Mouse (Mus musculus) urinary bladder, postnatal 4 days (tissue): ENCODE measurements around the gene Bod1l.

Experiments used
- DNase-seq, 2 experiments: peaks; one replicate each; pipeline ENCODE4 v3.0.0; 2021 to 2022; ENCODE audit warnings: low spot score in 2 of 2

Bod1l gene

DNA sequence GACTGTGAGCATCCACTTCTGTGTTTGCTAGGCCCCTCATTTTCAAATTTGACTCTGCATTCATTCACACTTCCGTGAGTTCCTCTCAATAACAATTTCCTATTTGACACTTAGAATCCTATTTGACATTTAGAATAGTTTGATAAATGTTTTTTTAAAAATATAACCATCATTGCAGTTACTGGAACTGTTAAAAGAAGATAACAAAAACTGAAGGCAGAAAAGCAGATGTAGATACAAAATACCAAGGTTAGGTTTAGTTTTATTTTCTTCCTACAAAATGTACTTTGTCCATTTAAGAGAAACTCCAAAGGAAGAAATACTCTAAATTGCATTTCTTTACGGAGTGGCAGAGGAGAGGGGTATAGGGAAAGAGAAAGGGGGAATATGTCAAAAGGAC lies 42.5 kb downstream of the Bod1l start:
- no peak for DNase-seq

DNA sequence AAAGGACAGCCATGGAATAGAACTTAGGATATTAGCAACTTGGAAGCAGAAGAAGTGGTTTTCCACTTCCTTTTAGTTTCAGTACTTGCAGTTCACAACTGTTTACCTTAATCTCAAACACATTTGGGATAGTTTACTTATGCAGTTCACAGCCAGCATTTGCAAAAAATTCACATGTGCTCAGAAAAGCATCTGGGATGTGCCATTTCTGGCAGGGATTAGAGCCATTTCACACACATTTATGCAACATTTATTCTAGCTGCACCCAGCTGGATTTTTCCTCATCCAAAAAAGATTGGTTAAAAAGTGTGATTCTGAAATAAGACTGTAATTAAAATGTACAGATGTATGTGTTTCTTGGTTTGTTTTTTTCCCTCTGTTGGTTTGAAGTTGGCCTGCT lies 49.7 kb downstream of the Bod1l start:
- no peak for DNase-seq

DNA sequence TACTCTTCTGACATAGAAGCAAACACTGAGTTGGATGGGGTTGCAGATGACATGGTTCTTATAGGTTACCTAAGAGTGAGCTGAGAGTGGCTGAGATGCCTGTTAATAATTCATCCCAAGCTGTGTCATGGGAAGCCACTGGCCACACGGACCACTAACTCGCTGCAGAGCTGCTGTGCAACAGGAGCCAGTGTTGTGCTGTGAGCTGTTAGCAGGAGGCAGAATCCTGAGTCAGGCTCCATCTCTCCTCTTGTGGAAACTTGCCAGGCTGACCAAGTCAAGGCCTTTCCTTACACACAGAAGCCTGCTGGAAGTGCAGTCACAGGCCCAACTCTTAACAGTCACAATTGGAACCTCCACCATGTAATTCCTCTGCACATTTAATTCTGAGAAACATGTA lies 53.6 kb downstream of the Bod1l start:
- DNase-seq = no peak

DNA sequence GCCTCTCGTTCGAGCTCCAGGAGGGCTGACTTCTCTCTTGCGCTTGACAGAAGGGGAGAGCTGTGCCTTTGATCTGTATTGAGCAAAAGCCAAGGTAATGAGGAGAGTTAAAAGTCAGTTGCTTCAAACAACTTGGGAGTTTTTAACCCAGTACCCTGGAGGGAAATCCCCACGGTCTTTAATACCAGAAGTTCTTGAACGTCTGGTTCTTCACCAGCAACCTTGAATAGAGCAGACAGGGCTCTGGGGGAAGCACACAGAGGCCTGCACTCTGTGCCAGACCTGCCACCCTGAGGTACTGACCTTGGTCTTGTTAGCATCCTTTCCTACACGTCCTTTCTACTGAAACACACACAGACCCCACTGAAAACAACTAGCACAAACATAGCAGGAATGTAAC lies 55.2 kb downstream of the Bod1l start:
- no peak for DNase-seq

DNA sequence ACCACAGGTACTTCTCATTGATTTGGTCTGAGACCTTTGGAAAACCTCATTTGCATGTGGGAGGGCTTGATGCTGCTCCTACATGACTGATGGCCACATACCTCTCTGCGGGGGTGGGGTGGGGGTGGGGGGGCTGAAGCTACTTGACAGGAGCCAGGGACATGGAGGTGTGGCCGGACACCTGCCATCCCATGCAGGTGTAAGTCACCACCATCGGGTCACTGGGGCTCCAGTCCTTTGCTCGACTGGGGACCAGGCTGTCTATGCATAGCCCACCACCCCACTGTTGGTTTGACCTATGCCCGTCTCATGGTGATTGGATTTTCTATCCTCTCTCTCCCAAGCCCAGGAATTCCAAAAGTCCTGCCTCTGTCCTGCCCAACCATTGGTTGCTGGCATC lies 62.2 kb downstream of the Bod1l start:
- DNase-seq = no peak

DNA sequence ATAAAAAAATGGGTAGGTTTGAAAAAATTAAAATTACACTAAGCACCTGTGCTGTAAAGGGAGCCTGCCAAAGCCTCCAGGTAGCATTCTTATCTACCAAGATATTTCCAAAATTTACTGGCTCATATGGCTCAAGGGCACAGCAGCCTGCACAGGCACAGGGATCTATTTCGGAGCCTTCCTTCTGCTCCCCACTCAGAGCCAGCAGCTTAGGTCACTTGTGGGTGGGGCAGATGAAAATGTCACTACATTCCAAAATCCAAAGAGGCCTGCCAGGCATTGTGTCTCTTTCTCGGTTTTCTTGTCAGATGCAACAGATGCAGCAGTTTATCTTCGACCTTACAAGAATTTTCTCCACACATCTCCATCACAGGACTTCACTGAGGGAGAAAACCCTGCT lies 64.1 kb downstream of the Bod1l start:
- DNase-seq = no peak

DNA sequence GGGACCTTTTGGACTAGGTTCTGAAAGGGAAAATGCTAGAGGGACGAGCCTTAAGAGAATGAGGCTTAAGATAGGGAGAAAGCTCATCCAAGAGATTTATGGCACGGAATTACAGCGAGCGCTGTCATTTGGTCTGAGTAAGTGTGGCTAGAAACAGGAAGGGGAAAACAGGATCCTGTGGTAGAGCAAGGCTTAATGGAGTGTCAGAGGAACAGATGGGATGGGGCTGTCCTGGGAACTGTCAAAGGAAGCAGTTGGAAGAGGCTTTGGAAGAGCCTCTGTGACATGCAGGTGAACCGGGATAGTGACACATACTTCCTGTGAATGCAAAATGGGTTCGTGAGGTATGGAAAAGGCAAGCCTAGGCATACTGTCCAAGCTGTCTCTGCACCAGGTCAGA lies 68.4 kb downstream of the Bod1l start:
- DNase-seq = no peak

DNA sequence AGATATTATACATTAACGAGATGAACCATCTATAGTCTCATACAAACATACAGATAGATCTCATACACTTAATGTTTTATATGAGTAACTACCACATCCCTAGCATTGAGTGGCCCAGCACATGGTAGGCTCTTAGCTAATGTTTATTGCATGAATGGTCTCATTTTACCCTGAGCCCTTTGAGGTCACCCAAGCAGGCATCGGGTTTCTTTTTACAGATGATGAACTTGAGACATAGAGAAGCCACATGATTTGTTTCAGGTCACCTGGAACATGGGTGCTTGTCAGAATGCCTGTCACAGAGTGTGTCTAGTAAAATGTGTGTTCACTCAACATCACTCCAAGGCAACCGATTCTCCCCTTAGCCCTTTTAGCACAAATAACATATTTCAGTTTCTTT lies 68.8 kb downstream of the Bod1l start:
- DNase-seq = no peak

DNA sequence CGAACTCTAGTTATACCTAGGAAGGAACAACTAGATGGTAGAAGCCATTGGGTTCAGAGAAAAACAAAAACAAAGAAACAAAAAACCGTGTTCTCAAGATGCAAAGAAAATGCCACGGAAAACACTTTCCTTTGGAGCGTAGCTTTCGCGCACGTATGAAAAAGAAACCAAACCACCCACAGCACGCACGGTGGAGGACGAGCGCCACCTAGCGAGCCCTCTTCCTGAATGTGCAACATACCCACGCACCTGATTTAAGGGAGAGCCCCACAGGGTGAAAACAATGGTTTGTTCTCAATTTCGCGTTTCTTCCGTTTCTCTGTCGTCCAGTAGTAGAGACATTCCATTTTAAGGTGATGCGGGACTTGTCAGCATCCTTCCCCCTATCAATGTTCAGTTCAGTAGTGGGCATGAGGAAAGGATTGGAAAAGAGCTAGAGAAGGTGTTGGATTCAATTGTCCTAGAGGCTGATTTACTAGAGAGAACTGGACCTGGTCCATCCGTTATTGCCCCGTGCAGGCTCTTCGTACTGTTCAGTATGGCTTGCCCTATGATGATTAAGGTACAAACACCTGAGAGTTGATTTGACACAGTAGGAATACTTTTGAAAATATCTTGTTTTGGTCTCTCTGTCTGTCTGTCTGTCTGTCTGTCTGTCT lies 75.6 kb downstream of the Bod1l start:
- peak; percentile 69 to 88 for DNase-seq

DNA sequence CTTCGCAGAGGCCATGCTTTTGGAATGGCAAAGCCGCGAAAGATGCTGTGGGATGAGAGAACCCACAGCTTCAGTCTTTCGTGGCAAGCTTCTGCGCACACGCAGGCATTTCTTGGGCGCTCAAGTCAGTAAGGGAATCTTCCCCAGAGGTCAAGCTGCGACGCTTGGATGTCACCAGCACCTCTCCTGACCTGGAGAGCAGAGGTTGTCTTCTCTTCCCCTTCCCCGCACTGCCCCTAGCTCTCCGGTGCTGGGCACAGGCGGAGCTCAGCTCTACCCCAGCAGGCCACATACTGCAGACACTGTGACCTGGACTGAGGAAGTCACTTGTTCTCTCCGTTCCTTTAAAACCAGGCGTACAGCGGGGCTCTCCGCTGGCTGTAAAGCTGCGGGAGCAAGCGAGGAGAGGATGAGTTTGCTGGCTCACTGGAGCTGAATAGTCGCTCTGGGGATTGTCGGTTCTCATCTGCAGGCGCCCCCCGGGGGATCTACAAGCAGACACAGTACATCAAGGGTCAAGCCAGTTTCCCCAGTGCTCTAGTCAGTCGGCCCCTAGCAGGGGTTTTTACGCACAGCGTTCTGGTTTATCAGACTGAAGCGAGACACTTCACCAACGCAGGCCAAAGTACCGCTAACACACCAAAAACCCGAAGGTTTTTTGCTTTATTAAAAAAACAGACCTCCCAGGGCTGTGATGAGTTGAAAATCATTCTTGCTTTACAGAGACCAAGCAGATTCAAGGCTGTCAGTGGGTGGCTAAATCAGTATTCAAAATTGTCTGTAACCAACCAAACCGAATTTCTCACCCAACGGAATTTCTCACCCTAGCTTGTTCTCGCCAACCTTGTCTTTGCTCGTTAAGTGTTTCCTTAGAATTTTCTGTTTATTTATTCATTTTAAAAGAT lies 76.6 kb downstream of the Bod1l start:
- no peak for DNase-seq

DNA sequence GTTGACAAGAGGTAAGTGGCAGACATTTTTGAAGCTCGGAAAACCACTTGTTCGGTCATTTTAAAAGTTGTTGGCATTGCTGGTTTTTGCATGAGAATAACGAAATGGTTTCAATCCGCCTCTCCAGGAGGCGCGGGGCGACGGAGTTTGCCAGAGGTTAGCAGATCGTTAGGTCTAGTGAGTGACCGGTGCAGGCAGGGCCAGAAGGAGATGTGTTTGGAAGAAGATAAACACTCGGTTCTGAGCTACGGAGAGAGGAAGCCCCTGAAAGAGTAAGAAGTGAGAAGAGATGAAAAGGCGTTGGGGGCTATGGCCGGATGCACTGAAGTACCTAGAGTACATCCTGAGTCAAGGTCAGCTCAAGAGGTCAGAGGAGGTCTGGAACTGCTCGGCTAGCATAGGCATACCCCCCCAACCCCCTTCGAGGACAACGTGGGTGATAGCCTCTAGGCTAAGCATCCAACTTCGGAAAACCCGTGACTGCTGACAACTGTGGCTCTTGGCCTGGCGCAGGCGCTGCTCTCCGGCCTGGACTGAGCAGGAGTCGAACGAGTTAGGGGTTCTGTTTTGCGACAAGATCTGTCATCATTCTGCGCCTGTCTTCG lies 77.6 kb downstream of the Bod1l start:
- DNase-seq = no peak

DNA sequence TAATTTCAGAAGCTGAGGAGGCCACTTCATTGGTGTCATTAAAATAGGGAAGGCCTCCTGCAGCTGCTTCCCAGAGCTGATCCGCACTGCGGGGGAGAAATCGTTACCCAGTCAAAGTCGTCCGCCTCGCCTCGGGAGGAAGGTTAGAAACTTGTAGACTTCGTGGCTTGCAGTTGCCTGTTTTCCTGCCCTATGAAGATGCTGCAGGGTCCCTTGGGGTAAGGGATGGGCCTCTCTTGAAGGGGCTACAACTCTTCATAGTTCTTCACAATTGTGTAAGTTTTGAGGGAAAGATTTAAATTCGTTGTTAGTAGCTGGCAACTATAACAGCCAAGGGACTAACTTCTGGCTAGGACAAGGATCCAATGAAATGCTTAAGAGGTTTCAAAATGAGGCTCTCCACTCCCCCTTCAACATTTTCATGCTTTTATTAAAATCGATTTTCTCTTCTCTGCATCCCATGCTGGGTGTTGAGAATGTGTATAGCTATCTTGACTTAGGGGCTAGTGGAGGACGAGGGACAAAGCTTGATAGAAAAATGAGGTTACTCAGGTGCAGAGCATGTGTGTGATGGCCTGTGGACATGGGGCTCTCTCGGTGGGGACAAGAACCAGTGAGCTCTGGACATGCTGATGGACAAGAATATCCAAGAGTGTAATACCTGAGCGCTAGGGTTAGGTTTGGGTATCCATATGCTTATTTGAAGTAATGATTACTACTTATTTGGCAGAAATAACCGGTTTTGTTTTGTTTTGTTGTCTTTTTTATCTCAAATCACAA lies 78.3 kb downstream of the Bod1l start:
- DNase-seq = no peak

DNA sequence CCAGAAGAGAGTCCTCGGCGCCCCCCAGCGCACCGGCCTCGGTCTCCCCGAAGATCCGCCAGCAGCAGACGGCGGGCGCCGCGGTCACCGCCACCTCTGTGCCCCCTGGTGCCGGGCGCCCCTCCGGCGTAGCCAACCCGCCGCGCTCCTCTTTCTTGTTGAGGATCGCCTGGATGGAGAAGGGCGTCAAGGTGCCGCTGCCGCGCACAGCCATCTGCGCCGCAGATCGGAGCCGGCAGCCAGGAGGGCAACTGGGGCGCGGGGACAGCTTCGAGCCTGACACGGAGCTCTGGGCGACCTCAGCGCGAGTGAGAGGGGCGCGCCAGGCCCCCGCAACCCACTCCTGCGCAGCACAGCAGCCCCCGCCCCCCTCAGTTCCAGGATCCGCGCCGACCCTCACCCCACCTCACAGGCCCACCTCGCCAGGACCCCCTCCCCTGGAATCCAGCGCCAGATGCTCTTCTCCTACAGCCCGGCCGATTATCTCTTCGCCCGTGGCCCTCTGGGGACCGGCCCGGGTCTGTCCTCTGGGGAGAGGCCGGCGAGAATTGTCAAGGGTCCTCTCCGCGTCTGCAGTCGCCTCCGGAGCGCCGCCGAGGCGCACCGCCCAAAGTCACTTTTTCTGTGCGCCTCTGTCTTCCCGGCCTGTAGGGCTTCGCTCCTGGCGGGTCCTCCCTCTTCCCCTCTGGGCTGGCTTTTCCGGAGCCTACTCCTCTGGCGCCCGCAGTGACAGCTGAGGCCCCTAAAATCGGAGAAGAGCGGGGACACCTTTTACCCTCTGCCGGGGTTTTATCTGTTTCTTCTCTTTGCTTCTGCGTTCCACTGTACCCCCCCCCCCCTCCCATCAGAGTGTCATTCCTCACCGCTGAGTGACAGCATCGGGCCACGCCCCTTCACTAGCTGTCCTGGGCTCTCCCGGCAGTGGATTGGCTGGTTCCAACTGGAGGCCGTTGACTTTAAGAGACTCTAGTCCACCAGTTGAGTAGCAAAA lies 80.1 kb downstream of the Bod1l start, which contains the start of gene Nkx3-2:
Nkx3-2 (minus strand) TSS at position 771 of the 991 bp plus-strand sequence.
- no peak for DNase-seq

DNA sequence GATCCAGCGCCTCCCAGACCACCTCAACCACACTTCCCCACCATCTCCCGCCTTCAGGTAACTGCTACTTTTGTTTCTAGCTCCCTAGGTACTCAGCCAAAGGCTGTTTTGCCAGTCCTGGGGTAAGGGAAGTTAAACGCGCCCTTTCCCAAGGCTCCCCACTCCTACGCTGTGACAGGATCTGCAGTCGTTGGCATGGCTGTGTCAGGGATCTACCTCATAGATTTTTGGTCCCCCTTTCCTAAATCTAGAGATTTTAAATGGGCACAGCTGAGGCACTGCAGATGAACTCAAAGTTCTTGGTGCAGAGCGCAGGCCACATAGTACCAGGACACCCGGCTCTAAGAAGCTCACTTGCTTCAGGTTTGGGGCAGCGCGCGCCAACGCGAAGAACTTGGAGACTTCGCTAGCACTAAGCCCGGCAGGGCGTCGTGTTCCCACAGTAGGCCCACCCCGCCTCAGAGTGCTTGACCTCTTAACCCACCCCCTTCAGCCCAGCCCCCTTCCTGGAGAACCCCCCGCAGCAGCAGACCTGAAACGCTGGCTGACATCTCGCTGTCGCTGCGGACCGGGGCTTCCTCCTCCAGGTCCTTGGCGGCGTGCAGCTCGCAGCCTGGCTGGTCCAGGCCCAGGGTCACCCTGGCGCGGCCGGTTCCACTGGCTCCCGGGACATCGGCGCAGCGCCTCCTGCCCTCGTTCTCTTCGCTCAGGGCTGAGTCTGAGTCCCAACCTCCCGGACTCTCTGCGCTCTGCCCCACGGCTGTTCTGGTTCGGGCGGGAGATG lies 81.0 kb downstream of the Bod1l start:
- DNase-seq = no peak

DNA sequence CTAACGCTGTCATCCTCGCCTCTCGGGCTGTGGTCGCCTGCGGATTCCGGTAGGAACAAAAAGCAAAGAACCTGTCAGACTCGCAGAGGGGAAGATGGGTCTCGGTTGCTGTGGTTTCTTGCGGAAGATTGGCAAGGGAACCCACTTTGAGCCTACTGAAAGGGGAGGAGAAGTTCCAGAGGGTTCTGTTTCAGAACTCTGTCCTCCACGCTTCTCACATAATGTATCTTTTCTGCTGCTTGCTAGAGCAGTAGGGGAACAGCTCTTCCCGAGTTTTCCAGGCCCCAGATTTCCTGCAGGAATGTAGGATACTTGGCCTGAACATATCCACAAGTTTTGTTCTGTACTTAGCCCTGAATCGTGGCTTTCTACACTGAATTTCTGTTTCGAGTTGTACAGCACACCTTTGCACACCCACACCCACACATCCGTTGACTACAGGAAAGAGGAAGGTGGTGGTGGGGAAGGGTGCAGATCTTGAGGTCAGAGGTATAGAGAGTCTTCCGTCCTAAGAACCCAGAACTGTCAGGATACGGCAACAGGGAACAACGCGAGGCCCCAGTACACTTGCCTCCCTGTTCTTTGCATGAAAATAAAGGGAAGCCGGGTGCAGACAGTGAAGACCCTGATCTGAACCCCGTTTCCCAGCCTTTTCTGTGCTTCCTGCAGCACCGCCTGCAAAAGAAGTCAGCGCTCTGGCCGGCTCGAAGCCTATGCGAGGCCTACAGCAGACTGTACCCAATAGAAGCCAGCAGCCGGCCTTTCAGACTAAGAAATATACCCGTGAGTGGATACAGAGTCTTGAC lies 81.8 kb downstream of the Bod1l start:
- no peak for DNase-seq

DNA sequence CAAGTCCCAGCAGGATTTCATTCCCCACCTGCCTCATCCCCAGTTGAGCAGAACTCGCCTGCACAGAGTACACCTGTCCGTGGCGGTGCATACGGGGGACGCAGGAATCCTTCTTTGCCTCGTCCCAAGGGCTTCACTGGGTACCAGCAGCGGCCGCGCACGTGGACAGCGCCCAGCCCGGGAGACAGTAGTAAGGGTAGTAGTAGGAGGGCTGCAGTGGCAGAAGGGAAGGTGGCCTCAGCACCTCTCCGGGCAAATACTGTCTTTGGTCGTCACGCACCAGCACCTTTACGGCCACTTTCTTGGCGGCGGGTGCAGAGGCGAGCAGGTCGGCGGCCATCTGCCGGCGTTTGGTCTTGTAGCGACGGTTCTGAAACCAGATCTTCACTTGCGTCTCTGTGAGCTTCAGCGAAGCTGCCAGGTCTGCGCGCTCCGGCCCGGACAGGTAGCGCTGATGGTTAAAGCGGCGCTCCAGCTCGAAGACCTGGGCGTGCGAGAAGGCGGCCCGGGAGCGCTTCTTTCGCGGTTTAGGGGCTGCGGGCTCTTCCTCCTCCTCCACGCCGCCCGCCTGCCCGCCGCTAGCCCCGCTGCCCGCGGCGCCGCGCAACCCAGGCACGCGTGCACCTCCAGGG lies 82.5 kb downstream of the Bod1l start:
- DNase-seq = no peak

DNA sequence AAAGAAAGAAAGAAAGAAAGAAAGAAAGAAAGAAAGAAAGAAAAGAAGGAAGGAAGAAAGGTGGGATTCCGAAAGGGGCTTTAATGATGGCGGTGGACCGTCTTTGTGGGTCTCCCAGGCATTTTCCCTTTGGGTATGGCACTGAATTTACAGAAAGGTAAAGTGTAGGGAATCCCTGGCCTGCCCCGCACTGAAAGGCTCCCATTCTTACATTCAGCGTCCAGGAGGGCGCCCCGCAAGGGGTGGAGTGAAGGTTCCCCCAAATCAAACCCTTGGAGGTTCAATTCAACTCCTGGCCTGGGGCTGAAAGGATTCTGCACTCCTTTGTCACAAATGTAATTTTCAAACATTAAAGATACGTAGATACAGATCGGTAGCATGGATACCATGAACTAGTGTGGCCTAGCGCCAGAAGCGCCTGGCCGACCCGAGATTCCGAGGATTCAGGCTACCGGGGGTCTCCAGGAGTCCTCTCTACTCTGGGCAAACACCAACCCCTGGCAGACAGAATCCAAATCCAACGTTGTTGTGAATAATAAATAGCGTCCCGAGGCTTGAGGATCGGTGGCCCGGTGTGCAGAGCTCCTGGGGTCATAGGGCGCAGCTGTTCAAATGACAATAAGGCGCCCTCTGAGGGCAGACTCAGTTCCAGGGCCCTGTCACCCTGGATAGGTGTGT lies 83.1 kb downstream of the Bod1l start:
- no peak for DNase-seq

DNA sequence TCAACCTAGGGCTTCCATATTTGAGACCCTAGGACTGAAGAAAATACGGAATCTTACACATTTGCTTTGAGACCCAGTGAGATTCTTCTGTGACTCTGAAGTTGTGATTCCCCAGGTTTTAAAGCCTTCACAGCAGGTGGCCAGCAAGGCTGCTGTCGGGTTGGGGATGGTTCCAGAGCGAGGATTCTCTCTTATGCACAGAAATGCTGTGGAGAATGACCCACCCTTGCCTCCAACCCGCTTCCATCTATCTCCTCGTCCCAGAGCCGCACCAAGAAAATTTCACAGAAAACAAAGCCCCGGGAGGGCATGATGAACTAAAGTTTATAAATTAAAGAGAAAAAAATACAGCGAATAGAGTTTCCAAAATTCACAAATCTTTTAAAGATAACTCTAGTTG lies 84.0 kb downstream of the Bod1l start:
- DNase-seq = no peak
